ENCODE assay signal across 24 mouse cellular contexts in genomic region chr2:45421774-45422173, GRCm38 (mm10).
"Had no signal": no experiment of that assay in that cellular context is flagged by ENCODE, and none has a peak within 500 bp of the region (broad histone marks: within the 10 kb centered on the region; RNA-seq: fewer than 3 reads in every experiment).

No protein-coding gene starts in this region.

- H3K4me1 ChIP-seq: heart, embryonic 10.5 days; heart, embryonic 12.5 days; hindbrain, embryonic 10.5 days; hindbrain, embryonic 12.5 days; intestine, embryonic 15.5 days; limb, embryonic 10.5 days; limb, embryonic 12.5 days had no signal

- H3K27ac ChIP-seq: gastrocnemius, adult 2 months; heart, embryonic 10.5 days; hindbrain, embryonic 10.5 days; hindbrain, embryonic 12.5 days; hindbrain, embryonic 14.5 days; intestine, embryonic 15.5 days; layer of hippocampus, adult 2 months; left cerebral cortex, adult 2 months; limb, embryonic 10.5 days; limb, embryonic 12.5 days had no signal

- DNase-seq: gastrocnemius, adult 2 months; gastrocnemius, postnatal 10 days; gastrocnemius, postnatal 25 days; heart, adult 18-20 months; heart, postnatal 10 days; heart, postnatal 4 days; kidney, adult 18-20 months; kidney, adult 8-10 months; kidney, postnatal 10 days; kidney, postnatal 25 days; kidney, postnatal 4 days had no signal

- ATAC-seq: hindbrain, embryonic 16.5 days; inflammation-experienced regulatory T-cells, adult 6 months; intestine, embryonic 15.5 days; intestine, postnatal 0 days had no signal

- H3K4me2 ChIP-seq: heart, embryonic 12.5 days; hindbrain, embryonic 12.5 days; hindbrain, embryonic 14.5 days; intestine, embryonic 15.5 days; limb, embryonic 12.5 days had no signal

- H3K4me3 ChIP-seq: gastrocnemius, adult 2 months; heart, embryonic 10.5 days; heart, embryonic 12.5 days; hindbrain, embryonic 10.5 days; hindbrain, embryonic 12.5 days; intestine, embryonic 15.5 days; layer of hippocampus, adult 2 months; left cerebral cortex, adult 2 months; limb, embryonic 10.5 days; limb, embryonic 12.5 days had no signal

- H3K9ac ChIP-seq: heart, embryonic 12.5 days; hindbrain, embryonic 12.5 days; hindbrain, embryonic 14.5 days; intestine, embryonic 15.5 days; limb, embryonic 12.5 days had no signal

- H3K9me3 ChIP-seq: heart, embryonic 10.5 days; heart, embryonic 12.5 days; hindbrain, embryonic 10.5 days; hindbrain, embryonic 12.5 days; intestine, embryonic 15.5 days; limb, embryonic 10.5 days; limb, embryonic 12.5 days had no signal

- H3K36me3 ChIP-seq: heart, embryonic 10.5 days; heart, embryonic 12.5 days; hindbrain, embryonic 10.5 days; hindbrain, embryonic 12.5 days; intestine, embryonic 15.5 days; limb, embryonic 10.5 days; limb, embryonic 12.5 days had no signal

- H3K27me3 ChIP-seq: heart, embryonic 12.5 days; hindbrain, embryonic 12.5 days; intestine, embryonic 15.5 days; limb, embryonic 12.5 days had no signal
